Mouse (Mus musculus): ENCODE data around the gene Afdn. TPM values are rescaled to one million over a fixed set of nuclear protein-coding genes. Genes with fewer than 3 reads are reported as not detected.
A peak's percentile ranks its signal among the peaks of the same experiment; 100 is the strongest.

Afdn gene
- polyA plus RNA-seq, 1 experiment from 2014 or later, result 131 TPM

GRCm38 (mm10) chr17:13725004-13725550 is 35.3 kb upstream of the Afdn start:
- Histone ChIP-seq H3K9me3 (no peaks in the 10 kb centered on the region), H3K4me1 (replicated peaks) (peaks cover 5% of the 10 kb centered on the region; the same call in 1 of the 2 replicates), H3K4me2 (no peak overlapping the region), H3K27me3 (no peaks in the 10 kb centered on the region), H3K4me3 (no peak overlapping the region), H3K9ac (no peak overlapping the region), H3K36me3 (no peaks in the 10 kb centered on the region), H3K27ac (replicated peaks) (no peak overlapping the region)
- ATAC-seq (ENCODE audit: low FRiP score, low read depth), result no peak
- 38% methylated on average over 4 of the region's 4 CpGs for WGBS

GRCm38 (mm10) chr17:13726832-13727355 is 33.4 kb upstream of the Afdn start:
- no peak overlapping the region for H3K4me2 ChIP-seq
- H3K9me3 ChIP-seq, result no peaks in the 10 kb centered on the region
- peaks cover 5% of the 10 kb centered on the region; the same call in 1 of the 2 replicates for H3K4me1 ChIP-seq (replicated peaks)
- H3K4me3 ChIP-seq, result no peak overlapping the region
- H3K27me3 ChIP-seq, result no peaks in the 10 kb centered on the region
- H3K36me3 ChIP-seq, result no peaks in the 10 kb centered on the region
- ATAC-seq (ENCODE audit: low FRiP score, low read depth), result no peak
- H3K9ac ChIP-seq, result no peak overlapping the region
- H3K27ac ChIP-seq (replicated peaks), result no peak overlapping the region
- 93% methylated on average over 8 of the region's 8 CpGs for WGBS

- Histone ChIP-seq H3K36me3 (no peaks in the 10 kb centered on the region), H3K9me3 (no peaks in the 10 kb centered on the region), H3K4me2 (no peak overlapping the region), H3K9ac (no peak overlapping the region), H3K27me3 (no peaks in the 10 kb centered on the region), H3K27ac (replicated peaks) (no peak overlapping the region), H3K4me1 (replicated peaks) (0 out of 2 replicates have a peak, but pooled peaks cover 2% of the 10 kb centered on the region), H3K4me3 (no peak overlapping the region)
- no peak for ATAC-seq (ENCODE audit: low FRiP score, low read depth)
- 94% methylated on average over 6 of the region's 6 CpGs for WGBS
Measured at GRCm38 (mm10) chr17:13730980-13731726, 29.2 kb upstream of the Afdn start.

DNA sequence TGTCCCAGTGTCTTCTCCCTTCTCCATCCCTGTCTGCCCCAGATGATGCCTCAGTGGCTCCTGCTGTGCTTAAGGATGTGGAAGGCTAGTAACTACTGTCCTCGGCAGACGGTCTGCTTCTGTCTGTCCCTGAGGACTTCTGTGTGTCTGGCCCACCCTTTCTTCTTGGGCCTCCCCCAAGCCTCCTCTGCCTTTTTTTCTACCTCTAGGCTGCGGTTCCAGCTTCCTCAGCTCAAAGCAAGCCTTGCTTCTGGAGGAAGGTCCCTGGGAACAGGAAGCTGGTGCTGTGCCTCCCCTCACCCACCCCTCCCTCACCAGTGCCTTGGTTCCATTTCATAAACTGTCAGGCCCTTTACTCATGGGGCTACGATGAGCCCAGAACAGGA is 28.6 kb upstream of the Afdn start:
- Histone ChIP-seq H3K4me1 (replicated peaks) (0 out of 2 replicates have a peak, but pooled peaks cover 5% of the 10 kb centered on the region), H3K9ac (no peak overlapping the region), H3K27me3 (no peaks in the 10 kb centered on the region), H3K4me3 (no peak overlapping the region), H3K4me2 (no peak overlapping the region), H3K36me3 (no peaks in the 10 kb centered on the region), H3K9me3 (no peaks in the 10 kb centered on the region), H3K27ac (replicated peaks) (no peak overlapping the region)
- no peak for ATAC-seq (ENCODE audit: low FRiP score, low read depth)
- 61% methylated on average over 4 of the region's 4 CpGs for WGBS

GRCm38 (mm10) chr17:13732685-13733084 is 27.7 kb upstream of the Afdn start:
- Histone ChIP-seq H3K4me2 (no peak overlapping the region), H3K9ac (no peak overlapping the region), H3K4me1 (replicated peaks) (0 out of 2 replicates have a peak, but pooled peaks cover 5% of the 10 kb centered on the region), H3K27me3 (no peaks in the 10 kb centered on the region), H3K9me3 (no peaks in the 10 kb centered on the region), H3K27ac (replicated peaks) (no peak overlapping the region), H3K36me3 (no peaks in the 10 kb centered on the region), H3K4me3 (no peak overlapping the region)
- ATAC-seq (ENCODE audit: low FRiP score, low read depth), result no peak
- 51% methylated on average over 8 of the region's 8 CpGs for WGBS

GRCm38 (mm10) chr17:13733971-13734370 is 26.4 kb upstream of the Afdn start:
- no peak overlapping the region for H3K4me3 ChIP-seq
- H3K4me2 ChIP-seq, result no peak overlapping the region
- no peaks in the 10 kb centered on the region for H3K27me3 ChIP-seq
- no peak overlapping the region for H3K27ac ChIP-seq (replicated peaks)
- H3K9ac ChIP-seq, result no peak overlapping the region
- H3K9me3 ChIP-seq, result no peaks in the 10 kb centered on the region
- 0 out of 2 replicates have a peak, but pooled peaks cover 5% of the 10 kb centered on the region for H3K4me1 ChIP-seq (replicated peaks)
- no peak for ATAC-seq (ENCODE audit: low FRiP score, low read depth)
- 92% methylated on average over 5 of the region's 5 CpGs for WGBS
- no peaks in the 10 kb centered on the region for H3K36me3 ChIP-seq

- no peaks in the 10 kb centered on the region for H3K36me3 ChIP-seq
- H3K27ac ChIP-seq (replicated peaks), result no peak overlapping the region
- no peak overlapping the region for H3K4me2 ChIP-seq
- no peaks in the 10 kb centered on the region for H3K27me3 ChIP-seq
- H3K4me1 ChIP-seq (replicated peaks), result 0 out of 2 replicates have a peak, but pooled peaks cover 5% of the 10 kb centered on the region
- 90% methylated on average over 5 of the region's 5 CpGs for WGBS
- no peak overlapping the region for H3K9ac ChIP-seq
- no peak for ATAC-seq (ENCODE audit: low FRiP score, low read depth)
- H3K9me3 ChIP-seq, result no peaks in the 10 kb centered on the region
- no peak overlapping the region for H3K4me3 ChIP-seq
Measured at GRCm38 (mm10) chr17:13735057-13735456, 25.3 kb upstream of the Afdn start.

- Histone ChIP-seq H3K27ac (replicated peaks) (no peak overlapping the region), H3K27me3 (no peaks in the 10 kb centered on the region), H3K9ac (no peak overlapping the region), H3K9me3 (no peaks in the 10 kb centered on the region), H3K4me3 (no peak overlapping the region), H3K36me3 (no peaks in the 10 kb centered on the region), H3K4me1 (replicated peaks) (0 out of 2 replicates have a peak, but pooled peaks cover 5% of the 10 kb centered on the region), H3K4me2 (no peak overlapping the region)
- 72% methylated on average over 8 of the region's 8 CpGs for WGBS
- ATAC-seq (ENCODE audit: low FRiP score, low read depth), result peak; percentile 62; the same call in 1 of the 2 replicates
Measured at GRCm38 (mm10) chr17:13735803-13736282, 24.5 kb upstream of the Afdn start.

- Histone ChIP-seq H3K9me3 (no peaks in the 10 kb centered on the region), H3K4me1 (replicated peaks) (0 out of 2 replicates have a peak, but pooled peaks cover 5% of the 10 kb centered on the region), H3K27ac (replicated peaks) (peak overlapping the region; percentile 42; the same call in 1 of the 2 replicates), H3K4me3 (no peak overlapping the region), H3K9ac (no peak overlapping the region), H3K4me2 (no peak overlapping the region), H3K27me3 (no peaks in the 10 kb centered on the region), H3K36me3 (no peaks in the 10 kb centered on the region)
- 64% methylated on average over 6 of the region's 6 CpGs for whole genome bisulfite sequencing
- ATAC-seq (ENCODE audit: low FRiP score, low read depth), result 0 out of 2 replicates have a peak, but pooled peaks have one; percentile 17
Measured at GRCm38 (mm10) chr17:13737336-13737735, 23.0 kb upstream of the Afdn start.

GRCm38 (mm10) chr17:13738121-13738776 is 22.1 kb upstream of the Afdn start:
- Histone ChIP-seq H3K4me3 (no peak overlapping the region), H3K27ac (replicated peaks) (0 out of 2 replicates have a peak overlapping the region, but pooled peaks have one; percentile 13), H3K9ac (no peak overlapping the region), H3K4me2 (no peak overlapping the region), H3K27me3 (no peaks in the 10 kb centered on the region), H3K36me3 (no peaks in the 10 kb centered on the region), H3K9me3 (no peaks in the 10 kb centered on the region), H3K4me1 (replicated peaks) (peaks cover 10% of the 10 kb centered on the region; the same call in 1 of the 2 replicates)
- no peak for ATAC-seq (ENCODE audit: low FRiP score, low read depth)
- 66% methylated on average over 7 of the region's 7 CpGs for WGBS

- ATAC-seq (ENCODE audit: low FRiP score, low read depth), result no peak
- H3K4me2 ChIP-seq, result no peak overlapping the region
- no peaks in the 10 kb centered on the region for H3K27me3 ChIP-seq
- WGBS, result 93% methylated on average over 2 of the region's 2 CpGs
- H3K9me3 ChIP-seq, result no peaks in the 10 kb centered on the region
- H3K4me3 ChIP-seq, result no peak overlapping the region
- H3K4me1 ChIP-seq (replicated peaks), result peaks cover 15% of the 10 kb centered on the region; the same call in 1 of the 2 replicates
- H3K27ac ChIP-seq (replicated peaks), result no peak overlapping the region
- no peaks in the 10 kb centered on the region for H3K36me3 ChIP-seq
- no peak overlapping the region for H3K9ac ChIP-seq
Measured at GRCm38 (mm10) chr17:13738916-13739315, 21.4 kb upstream of the Afdn start.

DNA sequence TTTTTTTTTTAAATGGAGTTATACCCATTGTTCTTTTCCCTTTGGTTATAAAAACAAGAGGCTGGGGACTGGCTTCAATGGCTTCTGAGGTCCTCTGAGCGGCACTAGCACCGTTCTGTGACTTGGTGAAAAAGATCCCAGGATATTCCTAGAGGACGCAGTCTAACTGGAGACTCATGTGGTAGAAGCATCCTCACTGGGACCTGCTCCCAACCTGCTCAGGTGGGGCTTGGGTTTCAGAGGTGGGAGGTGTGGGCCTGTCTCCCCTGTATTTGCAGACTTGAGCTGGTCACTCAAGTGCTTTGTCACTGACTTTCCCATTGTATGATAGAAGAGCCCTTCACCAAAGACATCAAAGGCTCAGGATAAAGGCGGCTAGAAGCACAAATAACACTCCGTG is 20.4 kb upstream of the Afdn start:
- H3K4me3 ChIP-seq, result no peak overlapping the region
- no peaks in the 10 kb centered on the region for H3K9me3 ChIP-seq
- no peak overlapping the region for H3K9ac ChIP-seq
- H3K4me1 ChIP-seq (replicated peaks), result peaks cover 22% of the 10 kb centered on the region
- no peak overlapping the region for H3K27ac ChIP-seq (replicated peaks)
- no peak for ATAC-seq (ENCODE audit: low FRiP score, low read depth)
- H3K4me2 ChIP-seq, result no peak overlapping the region
- 78% methylated on average over 5 of the region's 5 CpGs for WGBS
- no peaks in the 10 kb centered on the region for H3K36me3 ChIP-seq
- H3K27me3 ChIP-seq, result no peaks in the 10 kb centered on the region

Measured in hindbrain, embryonic 15.5 days (tissue).